Mouse (Mus musculus): Measurements from ENCODE around the gene Erlin1.

GRCm38 (mm10) chr19:44028972-44029371, 40.6 kb downstream of the Erlin1 start, which contains the start of gene Cyp2c23:
- TF ChIP-seq POLR2A (IDR thresholded peaks at IDR 0.05; ENCODE audit: low read depth, low read length) (no peak), CTCF (conservative IDR thresholded peaks at IDR 0.05; ENCODE audit: insufficient read depth, insufficient read length, low read depth, low read length) (no peak)

Data from kidney, adult 2 months (tissue).